Comparison of ENCODE assay signal across 1 mouse cellular context in the genomic region with DNA sequence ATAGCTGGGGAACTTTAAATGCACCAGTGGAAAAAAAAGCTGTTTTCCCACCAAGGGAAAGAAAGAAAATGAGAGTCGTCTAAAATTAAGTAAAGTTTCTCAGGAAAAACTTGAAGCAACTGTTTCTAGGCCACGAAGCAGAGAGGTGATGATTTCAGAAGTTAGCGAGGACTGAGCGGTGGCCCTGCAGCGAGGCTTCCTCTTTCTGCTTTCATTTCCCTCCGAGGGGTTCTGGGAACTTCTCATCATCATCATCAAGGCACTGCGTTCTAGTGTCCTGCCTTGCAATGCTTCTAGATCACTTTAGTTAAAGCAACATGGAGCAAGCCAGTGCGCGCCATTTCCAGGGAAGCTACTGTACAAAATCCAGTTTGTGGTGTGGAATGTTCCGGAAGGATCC.
A peak's percentile ranks its signal among the peaks of the same experiment; 100 is the strongest.
TF ChIP-seq lines count a peak whose summit lies in the region.

No protein-coding gene starts in this region.

TF ChIP-seq in CH12.LX, 34 proteins besides CTCF, POLR2A, EP300 and RAD21 (continued from another document):
- 0 out of 2 replicates have a peak, but pooled peaks have one; percentile 16 for TF ChIP-seq HCFC1 (IDR thresholded peaks at IDR 0.05; ENCODE audit: low read depth, low read length)
- no peak for TF ChIP-seq ZMIZ1 (IDR thresholded peaks at IDR 0.05; ENCODE audit: low read depth, low read length)
- no peak for TF ChIP-seq UBTF (IDR thresholded peaks at IDR 0.05; ENCODE audit: low read depth, low read length)
- TF ChIP-seq MEF2A (IDR thresholded peaks at IDR 0.05; ENCODE audit: borderline replicate concordance, low read depth, low read length): no peak
- no peak for TF ChIP-seq CHD1 (IDR thresholded peaks at IDR 0.05; ENCODE audit: low read depth, low read length)
- no peak for TF ChIP-seq JUN (IDR thresholded peaks at IDR 0.05; ENCODE audit: insufficient read depth, low read depth, low read length)
- TF ChIP-seq ZC3H11A (IDR thresholded peaks at IDR 0.05; ENCODE audit: low read depth, low read length): no peak
- no peak for TF ChIP-seq RCOR1 (conservative IDR thresholded peaks at IDR 0.05; ENCODE audit: low read depth, low read length)
- TF ChIP-seq USF2 (conservative IDR thresholded peaks at IDR 0.05; ENCODE audit: low read depth, low read length): no peak
- TF ChIP-seq ZKSCAN1 (IDR thresholded peaks at IDR 0.05; ENCODE audit: borderline replicate concordance, low read depth, low read length): no peak
